Mouse (Mus musculus) cerebellum, postnatal 4 days (tissue): ENCODE results near the gene Gtf2i.

ENCODE experiments used
- DNase-seq, 2 experiments: peaks; one replicate each; pipeline ENCODE4 v3.0.0; 2022; ENCODE audit warnings: low spot score in 2 of 2, mixed read lengths in 1 of 2

Gtf2i gene

GRCm38 (mm10) chr5:134322355-134322754 lies 7.8 kb upstream of the Gtf2i start:
- no peak for DNase-seq

DNA sequence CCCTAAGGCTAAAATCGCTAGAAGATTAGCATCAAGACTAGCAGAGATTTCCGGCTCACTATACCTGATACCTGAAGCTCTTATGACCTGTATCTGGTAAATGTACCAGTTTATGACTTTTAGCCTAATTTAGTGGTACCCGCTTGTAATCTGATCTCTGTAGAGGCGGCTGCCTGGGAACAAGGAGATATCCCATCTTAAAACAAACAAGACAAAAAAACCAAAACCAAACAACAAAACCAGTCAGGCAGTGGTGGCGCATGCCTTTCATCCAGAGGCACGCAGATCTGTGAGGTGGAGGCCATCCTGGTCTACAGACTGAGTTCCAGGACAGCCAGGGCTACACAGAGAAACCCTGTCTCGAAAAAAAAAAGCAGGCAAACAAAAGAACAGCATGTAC lies 7.1 kb upstream of the Gtf2i start:
- DNase-seq, result no peak

DNA sequence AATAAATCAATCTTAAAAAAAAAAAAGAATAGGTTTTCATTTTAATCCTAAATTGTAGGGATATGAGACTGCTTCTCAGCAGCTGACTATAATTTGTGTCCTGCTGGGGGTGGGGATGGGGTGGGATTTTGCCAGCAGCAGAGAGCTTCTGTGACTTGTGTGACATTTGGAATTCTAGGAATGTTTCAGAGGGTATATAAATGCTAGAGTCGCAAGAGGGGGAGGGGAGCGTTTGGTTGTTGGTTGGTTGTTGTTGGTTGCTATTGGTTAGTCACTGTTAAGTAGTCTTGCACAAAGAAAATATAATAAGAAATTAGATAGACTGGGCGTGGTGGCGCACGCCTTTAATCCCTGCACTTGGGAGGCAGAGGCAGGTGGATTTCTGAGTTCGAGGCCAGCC lies 4.3 kb upstream of the Gtf2i start:
- DNase-seq, result no peak

GRCm38 (mm10) chr5:134316721-134317120 lies 2.2 kb upstream of the Gtf2i start:
- DNase-seq, result no peak

DNA sequence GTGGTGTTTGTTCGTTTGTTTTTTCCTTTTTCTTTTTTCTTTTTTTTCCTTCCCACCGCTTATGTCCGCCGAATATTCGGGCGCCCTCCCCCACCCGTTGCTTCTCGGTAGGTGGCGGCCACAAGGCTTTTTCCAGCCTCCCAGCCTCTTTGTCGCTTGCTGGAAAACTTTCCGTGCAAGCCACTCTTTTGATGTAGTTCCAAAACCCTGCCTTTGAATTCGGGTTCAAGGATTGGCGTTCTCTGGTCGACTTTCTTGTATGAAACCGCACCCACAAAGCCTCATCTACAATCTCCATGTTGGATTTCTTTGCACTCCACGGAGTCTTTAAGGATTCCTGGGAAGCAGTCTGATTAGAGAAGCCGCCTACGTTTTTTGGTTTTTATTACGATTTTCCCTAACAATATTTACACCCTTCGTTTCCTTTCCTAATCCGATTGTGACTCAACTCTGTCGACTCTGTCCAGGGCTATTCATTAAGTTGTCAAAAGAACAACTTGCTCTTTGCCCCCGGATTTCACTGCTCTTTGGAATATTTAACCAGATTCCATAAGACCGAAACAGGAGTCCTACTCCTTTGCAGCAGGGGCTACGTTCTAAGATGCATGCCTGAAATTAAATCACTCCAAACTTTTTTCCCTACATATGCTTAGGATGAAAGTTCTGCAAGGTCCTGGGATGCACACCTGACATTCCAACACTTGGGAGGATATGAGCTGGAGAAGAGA lies 1.2 kb upstream of the Gtf2i start:
- DNase-seq, result peak in 1 of 2 experiments; percentile 52

GRCm38 (mm10) chr5:134314068-134314674 lies 389 bp downstream of the Gtf2i start:
- DNase-seq, result no peak

GRCm38 (mm10) chr5:134313451-134314067 lies 1.0 kb downstream of the Gtf2i start:
- DNase-seq, result peak; percentile 89 to 96

DNA sequence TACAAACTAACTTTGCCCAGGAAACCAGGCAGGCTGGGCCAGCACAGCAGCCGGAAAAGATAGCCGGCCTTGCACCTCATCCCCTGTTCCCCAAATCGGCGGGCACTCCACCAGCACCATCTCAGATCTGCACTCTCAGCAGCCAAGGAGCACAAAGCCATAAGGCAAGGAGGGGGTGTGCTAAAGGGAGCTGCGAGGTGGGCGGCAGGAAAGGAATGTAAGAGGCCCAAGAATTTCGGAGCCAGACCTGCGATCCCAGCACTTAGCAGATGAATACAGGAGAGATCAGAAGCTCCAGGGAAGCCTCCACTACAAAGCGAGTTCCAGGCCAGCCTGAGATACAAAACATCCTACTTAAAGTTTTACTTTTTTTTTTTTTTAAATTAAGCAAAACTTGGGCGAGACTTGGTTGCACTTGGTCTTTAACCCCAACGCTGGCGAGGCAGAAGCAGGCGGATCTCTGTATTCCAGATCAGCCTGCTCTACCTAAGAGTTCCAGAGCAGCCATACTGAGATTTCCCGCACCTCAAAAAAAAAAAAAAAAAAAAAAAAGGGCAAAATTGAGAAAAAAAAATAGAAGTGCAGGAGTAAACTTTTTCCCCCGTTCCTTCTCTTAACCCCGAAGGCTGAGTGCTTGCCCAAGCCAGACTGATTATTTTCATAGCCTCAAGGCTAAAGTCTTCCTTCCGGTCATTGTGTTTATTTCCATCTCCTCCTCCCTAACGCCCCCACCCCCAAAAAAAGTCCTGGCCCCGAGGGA lies 1.7 kb downstream of the Gtf2i start:
- no peak for DNase-seq

- DNase-seq, result no peak
These were observed 2.6 kb downstream of the Gtf2i start for GRCm38 (mm10) chr5:134311894-134312411.

GRCm38 (mm10) chr5:134310201-134310600 lies 4.4 kb downstream of the Gtf2i start:
- DNase-seq, result no peak

DNA sequence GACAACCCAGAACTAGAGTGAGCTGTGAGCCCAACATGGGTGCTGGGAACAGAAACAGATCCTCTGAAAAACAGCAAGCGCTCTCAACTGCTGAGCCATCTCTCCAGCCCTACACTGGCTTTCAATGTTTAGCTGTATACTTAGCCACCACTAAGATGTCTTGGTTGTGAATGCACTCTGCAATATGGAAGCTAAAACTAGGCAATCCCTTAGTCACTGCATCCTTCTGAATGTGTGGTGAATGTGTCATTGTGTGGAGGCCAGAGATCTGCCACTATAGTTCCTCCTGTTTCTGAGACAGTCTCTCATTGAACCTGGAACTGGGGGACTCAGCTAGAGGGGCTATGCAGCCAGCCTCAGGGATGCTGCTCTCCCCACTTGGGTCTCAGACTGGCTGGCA lies 5.2 kb downstream of the Gtf2i start:
- no peak for DNase-seq

DNA sequence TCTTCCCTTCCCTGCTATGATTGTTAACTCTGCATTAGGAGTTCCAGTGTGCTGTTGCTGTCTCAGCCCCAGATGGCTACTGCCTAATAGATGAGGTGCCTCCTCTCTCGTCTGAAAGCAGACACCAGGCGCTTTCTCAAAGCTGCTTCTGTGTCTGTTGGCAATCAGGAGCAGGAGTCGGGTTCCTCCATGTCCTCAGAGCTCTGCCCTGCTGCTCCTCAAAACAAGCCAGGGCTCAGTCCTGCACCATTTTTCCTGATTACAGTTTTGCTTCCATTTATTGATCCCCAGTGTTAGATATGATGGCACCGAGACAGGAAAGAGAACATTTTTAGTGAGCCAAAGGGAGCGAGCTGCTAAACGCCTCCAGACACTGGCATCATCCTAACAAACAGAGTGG lies 9.9 kb downstream of the Gtf2i start:
- no peak for DNase-seq

DNA sequence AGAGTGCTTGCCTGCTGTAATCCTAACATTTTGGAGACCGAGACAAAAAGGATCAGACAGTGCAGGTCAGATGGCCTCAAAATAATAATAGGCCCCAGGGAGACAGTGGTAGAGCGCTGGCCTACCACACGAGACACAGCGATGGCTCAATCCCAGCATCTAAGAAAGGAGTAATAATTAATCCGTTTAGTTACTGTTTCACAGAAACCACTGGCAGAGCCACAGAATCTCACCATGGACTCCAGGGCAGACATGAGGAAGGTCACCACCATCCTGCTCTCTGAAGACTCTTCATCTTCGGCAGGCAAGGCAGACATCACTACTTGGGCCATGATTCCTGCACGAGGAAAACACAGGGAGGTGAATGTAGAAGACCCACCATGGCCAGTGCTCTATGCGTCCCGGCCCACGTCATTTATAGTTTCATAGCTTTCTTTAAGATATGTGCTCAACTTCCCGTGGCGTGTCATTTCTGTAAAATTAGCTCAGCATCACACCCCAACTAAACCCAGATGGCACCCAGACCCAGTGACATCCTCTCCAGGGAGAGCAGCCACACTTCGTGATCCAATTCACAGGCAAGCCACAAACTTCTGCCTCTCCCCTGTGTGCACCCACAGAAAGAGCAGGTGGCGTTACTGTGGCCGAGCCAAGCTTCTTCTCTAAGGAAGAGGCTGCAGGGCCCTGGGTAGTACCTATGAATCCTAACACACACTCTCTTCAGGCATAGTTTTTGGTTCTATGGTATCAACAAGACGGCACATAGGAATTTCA lies 19.1 kb downstream of the Gtf2i start:
- no peak for DNase-seq

- no peak for DNase-seq
These were observed 20.0 kb downstream of the Gtf2i start for GRCm38 (mm10) chr5:134294606-134295005.

DNA sequence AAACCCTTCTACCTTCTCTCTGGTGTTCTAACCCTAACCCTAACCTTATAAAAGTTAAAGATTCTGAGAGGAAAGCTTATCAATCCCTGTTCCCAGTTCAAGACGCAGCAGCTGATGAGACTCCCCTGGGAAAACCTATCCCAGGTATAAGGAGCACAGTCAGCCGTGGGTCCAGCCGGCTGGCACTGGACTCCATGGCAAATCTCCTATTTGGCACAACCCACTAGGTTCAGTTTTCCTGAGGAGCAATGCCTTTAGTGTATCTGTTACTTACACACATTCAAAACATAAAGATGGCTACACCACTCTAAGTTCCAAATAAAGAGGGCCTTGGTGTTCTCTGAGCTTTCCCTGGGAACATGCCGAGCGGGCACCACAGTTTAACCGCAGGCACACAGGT lies 23.5 kb downstream of the Gtf2i start:
- no peak for DNase-seq

- DNase-seq, result no peak
These were observed 24.5 kb downstream of the Gtf2i start for GRCm38 (mm10) chr5:134289935-134290560.

DNA sequence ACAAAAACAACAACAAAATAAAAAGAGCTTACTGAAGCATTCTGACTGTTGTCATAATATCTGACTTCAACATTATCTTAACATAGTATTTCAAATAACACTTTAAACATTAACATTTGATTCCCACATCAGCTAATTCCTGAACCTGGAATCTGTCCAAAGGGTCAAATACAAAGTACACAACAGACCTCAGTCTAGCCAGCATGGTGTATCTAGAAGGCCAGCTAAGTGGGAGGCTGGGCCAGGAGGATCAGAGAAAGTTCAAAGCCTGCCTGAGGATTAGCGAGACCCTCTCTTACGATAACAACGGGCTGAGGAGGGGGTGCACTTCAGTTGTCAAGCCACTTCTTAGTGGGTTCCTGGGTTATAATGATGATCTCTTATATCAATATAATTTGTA lies 26.5 kb downstream of the Gtf2i start:
- DNase-seq, result no peak

- DNase-seq, result no peak
These were observed 29.6 kb downstream of the Gtf2i start for GRCm38 (mm10) chr5:134284921-134285320.

GRCm38 (mm10) chr5:134282603-134283002 lies 32.0 kb downstream of the Gtf2i start:
- DNase-seq, result no peak

DNA sequence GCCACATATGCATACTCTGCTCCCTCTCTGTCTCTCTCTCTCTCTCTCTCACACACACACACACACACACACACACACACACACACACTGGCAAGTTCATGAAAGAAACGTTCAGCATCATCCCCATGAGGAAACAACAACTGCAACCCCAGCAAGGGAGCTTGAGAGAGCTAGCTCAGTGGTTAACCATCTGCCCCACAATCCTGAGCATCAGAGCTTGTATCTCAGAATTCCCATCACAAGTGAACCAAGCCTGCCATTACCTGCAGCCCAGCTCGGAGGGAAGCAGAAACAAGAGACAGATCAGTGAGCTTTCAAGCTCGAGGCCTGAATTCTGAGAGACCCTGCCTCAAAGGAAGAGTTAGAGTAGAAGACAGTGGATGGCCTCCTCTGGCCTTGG lies 32.5 kb downstream of the Gtf2i start:
- DNase-seq, result no peak

DNA sequence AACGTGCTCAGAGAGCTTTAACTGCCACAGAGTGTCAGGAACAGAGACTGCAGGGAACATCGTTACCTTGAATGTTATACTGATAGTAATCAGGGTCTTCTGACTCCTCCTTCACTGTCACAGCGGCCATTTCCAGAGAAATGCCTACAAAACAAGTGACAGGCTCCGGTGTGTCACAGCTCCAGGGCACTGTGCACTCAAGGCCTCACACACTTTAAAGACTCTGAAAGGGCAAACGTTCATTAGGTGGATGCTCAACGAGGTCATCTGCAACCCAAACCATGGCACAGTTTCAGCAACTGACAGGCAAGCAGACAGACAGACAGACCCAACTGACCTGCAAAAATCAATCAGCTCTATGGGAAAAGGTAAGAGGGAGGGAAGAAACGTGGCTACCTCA lies 35.2 kb downstream of the Gtf2i start:
- no peak for DNase-seq
